ENCODE assay signal across 8 mouse cellular contexts in genomic region chr7:126535766-126536165, GRCm38 (mm10). TPM values are rescaled to one million over a fixed set of nuclear protein-coding genes. Genes with fewer than 3 reads are reported as not detected.
DNase-seq lines count a peak whose midpoint lies in the region; ATAC-seq and TF ChIP-seq lines count a peak whose summit lies in the region.

No protein-coding gene starts in this region.

- no peak for TF ChIP-seq POLR2A in myocyte (IDR thresholded peaks at IDR 0.05; ENCODE audit: insufficient read length, low read depth)

- peak overlapping the region; percentile 61 for H3K9ac ChIP-seq in heart, embryonic 16.5 days (ENCODE audit: low read length)
- peak overlapping the region; percentile 70 for H3K9ac ChIP-seq in limb, embryonic 12.5 days (replicated peaks)

- no peak overlapping the region for H3K27ac ChIP-seq in heart, embryonic 16.5 days (ENCODE audit: low read length)
- H3K27ac ChIP-seq in limb, embryonic 12.5 days: no peak overlapping the region

- peak; percentile 29 for DNase-seq in kidney, adult 18-20 months
- no peak for DNase-seq in kidney, adult 11 months
- DNase-seq in brain, adult 2 months (ENCODE audit: low read depth, low spot score): peak; percentile 7
- no peak for DNase-seq in left cerebral cortex, adult 11 months (ENCODE audit: low spot score)
- DNase-seq in cerebellum, adult 9-11 months: no peak

- 2% methylated on average over 28 of the region's 28 CpGs for WGBS in heart, embryonic 16.5 days
- 3% methylated on average over 28 of the region's 28 CpGs for WGBS in limb, embryonic 12.5 days

- H3K4me3 ChIP-seq in heart, embryonic 16.5 days (ENCODE audit: low read length): peak overlapping the region; percentile 49
- H3K4me3 ChIP-seq in limb, embryonic 12.5 days (replicated peaks): peak overlapping the region; percentile 49
- no peak overlapping the region for H3K4me3 ChIP-seq in myocyte

- no peak overlapping the region for H3ac ChIP-seq in myocyte (ENCODE audit: control insufficient read depth, insufficient read length)

- no peaks in the 10 kb centered on the region for H3K79me2 ChIP-seq in myocyte (ENCODE audit: control insufficient read depth, insufficient read depth)

- H3K4me2 ChIP-seq in heart, embryonic 16.5 days (ENCODE audit: low read depth, low read length): peak overlapping the region; percentile 89
- peak overlapping the region; percentile 79 for H3K4me2 ChIP-seq in limb, embryonic 12.5 days
- peak overlapping the region; percentile 59 for H3K4me2 ChIP-seq in myocyte (ENCODE audit: low read depth)

- peaks cover 10% of the 10 kb centered on the region for H3K27me3 ChIP-seq in heart, embryonic 16.5 days (ENCODE audit: control insufficient read depth, insufficient read depth, low read length)
- peaks cover 26% of the 10 kb centered on the region for H3K27me3 ChIP-seq in limb, embryonic 12.5 days
- H3K27me3 ChIP-seq in myocyte (ENCODE audit: control insufficient read depth, insufficient read depth, insufficient read length): peaks cover 15% of the 10 kb centered on the region

- H3K4me1 ChIP-seq in heart, embryonic 16.5 days (ENCODE audit: control insufficient read depth, insufficient read depth, low read length): peaks cover 3% of the 10 kb centered on the region; the same call in 1 of the 2 replicates
- no peaks in the 10 kb centered on the region for H3K4me1 ChIP-seq in limb, embryonic 12.5 days (replicated peaks)

- ATAC-seq in heart, embryonic 16.5 days (replicated peaks; ENCODE audit: extremely low read depth, insufficient read depth, low FRiP score): no peak; the same call in 1 of the 2 replicates
- ATAC-seq in limb, embryonic 12.5 days (ENCODE audit: insufficient number of reproducible peaks, insufficient read depth, low FRiP score, low TSS enrichment, low read depth): no peak

- H3K9me3 ChIP-seq in heart, embryonic 16.5 days (replicated peaks; ENCODE audit: control insufficient read depth, low read length): no peaks in the 10 kb centered on the region
- no peaks in the 10 kb centered on the region for H3K9me3 ChIP-seq in limb, embryonic 12.5 days

- no peaks in the 10 kb centered on the region for H3K36me3 ChIP-seq in heart, embryonic 16.5 days (ENCODE audit: control insufficient read depth, insufficient read depth)
- no peaks in the 10 kb centered on the region for H3K36me3 ChIP-seq in limb, embryonic 12.5 days
- no peaks in the 10 kb centered on the region for H3K36me3 ChIP-seq in myocyte (ENCODE audit: control insufficient read depth, insufficient read depth)

TF ChIP-seq in myocyte, 11 proteins besides CTCF, POLR2A, EP300 and RAD21:
- TF ChIP-seq SRF (IDR thresholded peaks at IDR 0.05; ENCODE audit: control insufficient read depth, insufficient read length, low read depth) (no peak), POLR2AphosphoS2 (IDR thresholded peaks at IDR 0.05; ENCODE audit: insufficient read length, low read depth) (no peak), CEBPB (IDR thresholded peaks at IDR 0.05; ENCODE audit: insufficient read depth, poor library complexity, severe bottlenecking) (no peak), MYOD1 (IDR thresholded peaks at IDR 0.05; ENCODE audit: control insufficient read depth in 1 of 3, insufficient read length in 2 of 3, low read depth in 2 of 3) (no peak), E2F4 (IDR thresholded peaks at IDR 0.05; ENCODE audit: insufficient read depth) (no peak), TCF12 (IDR thresholded peaks at IDR 0.05; ENCODE audit: insufficient read depth, poor library complexity, severe bottlenecking) (no peak), TCF3 (IDR thresholded peaks at IDR 0.05; ENCODE audit: insufficient read length, low read depth) (no peak), MAX (IDR thresholded peaks at IDR 0.05; ENCODE audit: low read depth) (no peak), MYOG (IDR thresholded peaks at IDR 0.05; ENCODE audit: control insufficient read depth in 1 of 3, insufficient read depth in 1 of 3, insufficient read length in 2 of 3, low read depth in 2 of 3) (no peak), USF1 (IDR thresholded peaks at IDR 0.05; ENCODE audit: low read depth) (no peak), REST (IDR thresholded peaks at IDR 0.05; ENCODE audit: insufficient read depth, insufficient read length) (no peak)

RNA-seq across cellular contexts. Expression of gene Eif3c, which starts 30.4 kb away (rescaled TPM):
- polyA plus RNA-seq in heart, embryonic 16.5 days (2015; fragmentation: Nextera tagmentation; extraction: Ambion mirVana): 115 and 120 TPM in 2 replicates
- 202 and 205 TPM in 2 replicates for polyA plus RNA-seq in limb, embryonic 12.5 days (2016; fragmentation: Nextera tagmentation; extraction: Ambion mirVana)
- 344 TPM for polyA plus RNA-seq in myocyte (2012; fragmentation: generic; extraction: Trizol)

RNA-seq across cellular contexts. Expression of gene Atxn2l, which starts 32.5 kb away (rescaled TPM):
- 29.7 and 30.6 TPM in 2 replicates for polyA plus RNA-seq in heart, embryonic 16.5 days (2015; fragmentation: Nextera tagmentation; extraction: Ambion mirVana)
- 59.6 and 65.8 TPM in 2 replicates for polyA plus RNA-seq in limb, embryonic 12.5 days (2016; fragmentation: Nextera tagmentation; extraction: Ambion mirVana)
- 104 TPM for polyA plus RNA-seq in myocyte (2012; fragmentation: generic; extraction: Trizol)

RNA-seq across cellular contexts. Expression of gene Tufm, which starts 48.6 kb away (rescaled TPM):
- polyA plus RNA-seq in heart, embryonic 16.5 days (2015; fragmentation: Nextera tagmentation; extraction: Ambion mirVana): 224 and 229 TPM in 2 replicates
- 137 and 140 TPM in 2 replicates for polyA plus RNA-seq in limb, embryonic 12.5 days (2016; fragmentation: Nextera tagmentation; extraction: Ambion mirVana)
- 167 TPM for polyA plus RNA-seq in myocyte (2012; fragmentation: generic; extraction: Trizol)

RNA-seq across cellular contexts. Expression of gene Apobr, which starts 49.0 kb away (rescaled TPM):
- 0.71 and 0.75 TPM in 2 replicates for polyA plus RNA-seq in heart, embryonic 16.5 days (2015; fragmentation: Nextera tagmentation; extraction: Ambion mirVana)
- polyA plus RNA-seq in limb, embryonic 12.5 days (2016; fragmentation: Nextera tagmentation; extraction: Ambion mirVana): 0.56 and 0.90 TPM in 2 replicates
- 4.7 TPM for polyA plus RNA-seq in myocyte (2012; fragmentation: generic; extraction: Trizol)

RNA-seq across cellular contexts. Expression of gene Cln3, which starts 49.9 kb away (rescaled TPM):
- 20.2 TPM in 2 replicates for polyA plus RNA-seq in heart, embryonic 16.5 days (2015; fragmentation: Nextera tagmentation; extraction: Ambion mirVana)
- 34.0 TPM in 2 replicates for polyA plus RNA-seq in limb, embryonic 12.5 days (2016; fragmentation: Nextera tagmentation; extraction: Ambion mirVana)
- 3.6 TPM for polyA plus RNA-seq in myocyte (2012; fragmentation: generic; extraction: Trizol)

Comparison
In these comparisons a context has a peak if more than half of its experiments do, and no peak if none do; other contexts are left out.
1. DNase-seq: peak in kidney, adult 18-20 months (single experiment) and brain, adult 2 months (single experiment); none in kidney, adult 11 months (single experiment), left cerebral cortex, adult 11 months (single experiment) and cerebellum, adult 9-11 months (single experiment).
2. Peak in every context shown above with its lines, with median percentiles within 50 percentile points of each other: H3K4me2 ChIP-seq.